Mouse (Mus musculus) layer of hippocampus, adult 11-12 months (tissue): ENCODE measurements around the gene Galnt9.

ENCODE experiments used
- DNase-seq: peaks from one replicate; pipeline ENCODE4 v3.0.0; 2022; ENCODE audit warnings: low spot score

Gene Galnt9

GRCm38 (mm10) chr5:110540947-110541346, 3.2 kb upstream of the Galnt9 start:
- DNase-seq, result no peak

GRCm38 (mm10) chr5:110541456-110541855, 2.7 kb upstream of the Galnt9 start:
- DNase-seq, result no peak

- DNase-seq, result no peak
Observed at GRCm38 (mm10) chr5:110544691-110545069, 525 bp downstream of the Galnt9 start.

- no peak for DNase-seq
Observed at GRCm38 (mm10) chr5:110545311-110545710, 1.2 kb downstream of the Galnt9 start.

GRCm38 (mm10) chr5:110546136-110546535, 2.0 kb downstream of the Galnt9 start:
- DNase-seq, result no peak

- no peak for DNase-seq
Observed at GRCm38 (mm10) chr5:110546726-110547406, 2.7 kb downstream of the Galnt9 start.

- no peak for DNase-seq
Observed at GRCm38 (mm10) chr5:110548446-110548845, 4.3 kb downstream of the Galnt9 start.

- no peak for DNase-seq
Observed at GRCm38 (mm10) chr5:110550189-110550588, 6.0 kb downstream of the Galnt9 start.

- no peak for DNase-seq
Observed at GRCm38 (mm10) chr5:110550841-110551240, 6.7 kb downstream of the Galnt9 start.

GRCm38 (mm10) chr5:110552005-110552404, 7.8 kb downstream of the Galnt9 start:
- no peak for DNase-seq

- no peak for DNase-seq
Observed at GRCm38 (mm10) chr5:110553315-110553714, 9.2 kb downstream of the Galnt9 start.

GRCm38 (mm10) chr5:110555198-110555597, 11.0 kb downstream of the Galnt9 start:
- no peak for DNase-seq

GRCm38 (mm10) chr5:110558368-110558767, 14.2 kb downstream of the Galnt9 start:
- no peak for DNase-seq

- no peak for DNase-seq
Observed at GRCm38 (mm10) chr5:110559679-110560078, 15.5 kb downstream of the Galnt9 start.

GRCm38 (mm10) chr5:110562741-110563326, 18.7 kb downstream of the Galnt9 start:
- DNase-seq, result peak; percentile 79

GRCm38 (mm10) chr5:110564986-110565644, 21.0 kb downstream of the Galnt9 start:
- DNase-seq, result no peak

- no peak for DNase-seq
Observed at GRCm38 (mm10) chr5:110567547-110567946, 23.4 kb downstream of the Galnt9 start.

- DNase-seq, result no peak
Observed at GRCm38 (mm10) chr5:110574888-110575287, 30.7 kb downstream of the Galnt9 start.

GRCm38 (mm10) chr5:110579296-110579695, 35.1 kb downstream of the Galnt9 start:
- no peak for DNase-seq

- DNase-seq, result no peak
Observed at GRCm38 (mm10) chr5:110580569-110581239, 36.5 kb downstream of the Galnt9 start.

GRCm38 (mm10) chr5:110582647-110583538, 38.7 kb downstream of the Galnt9 start:
- DNase-seq, result no peak

GRCm38 (mm10) chr5:110587467-110587866, 43.3 kb downstream of the Galnt9 start:
- DNase-seq, result no peak
